Mouse (Mus musculus): ENCODE results near the gene Hps4.

Gene Hps4

GRCm38 (mm10) chr5:112324637-112325545 is 18.0 kb upstream of the Hps4 start:
- no peak for DNase-seq

- DNase-seq: peak; percentile 97
These were observed 17.1 kb upstream of the Hps4 start, which contains the start of gene Tfip11 for GRCm38 (mm10) chr5:112325546-112326445. Tfip11 (plus strand) TSS chr5:112326358.

GRCm38 (mm10) chr5:112326446-112327009 is 16.4 kb upstream of the Hps4 start:
- no peak for DNase-seq

GRCm38 (mm10) chr5:112327854-112328253 is 15.0 kb upstream of the Hps4 start:
- DNase-seq: no peak

- no peak for DNase-seq
These were observed 12.9 kb upstream of the Hps4 start for GRCm38 (mm10) chr5:112329805-112330564.

GRCm38 (mm10) chr5:112335473-112335872 is 7.4 kb upstream of the Hps4 start:
- DNase-seq: peak; percentile 62 to 65

GRCm38 (mm10) chr5:112337004-112337403 is 5.9 kb upstream of the Hps4 start:
- no peak for DNase-seq

- no peak for DNase-seq
These were observed 3.7 kb upstream of the Hps4 start for GRCm38 (mm10) chr5:112339215-112339614.

- no peak for DNase-seq
These were observed 317 bp downstream of the Hps4 start for GRCm38 (mm10) chr5:112343205-112343595.

GRCm38 (mm10) chr5:112344092-112344960 is 1.4 kb downstream of the Hps4 start:
- DNase-seq: no peak

GRCm38 (mm10) chr5:112346211-112346965 is 3.5 kb downstream of the Hps4 start:
- no peak for DNase-seq

GRCm38 (mm10) chr5:112349169-112349568 is 6.3 kb downstream of the Hps4 start:
- DNase-seq: no peak

- DNase-seq: no peak
These were observed 12.6 kb downstream of the Hps4 start for GRCm38 (mm10) chr5:112355493-112355892.

- no peak for DNase-seq
These were observed 13.0 kb downstream of the Hps4 start, which contains the start of gene Gm6583 for GRCm38 (mm10) chr5:112355910-112356309. Gm6583 (minus strand) TSS chr5:112356033.

GRCm38 (mm10) chr5:112356322-112356721 is 13.4 kb downstream of the Hps4 start:
- no peak for DNase-seq

- DNase-seq: no peak
These were observed 16.6 kb downstream of the Hps4 start for GRCm38 (mm10) chr5:112359520-112359919.

- no peak for DNase-seq
These were observed 17.2 kb downstream of the Hps4 start for GRCm38 (mm10) chr5:112360077-112360476.

- no peak for DNase-seq
These were observed 21.4 kb downstream of the Hps4 start for GRCm38 (mm10) chr5:112364184-112364797.

GRCm38 (mm10) chr5:112366879-112367278 is 24.0 kb downstream of the Hps4 start:
- no peak for DNase-seq

- DNase-seq: no peak
These were observed 24.5 kb downstream of the Hps4 start for GRCm38 (mm10) chr5:112367338-112367737.
